Mouse (Mus musculus): ENCODE measurements at regions not wholly inside any gene's neighbourhood (a gene's known extent, or its start where the extent isn't known, plus 50 kb on each side); places are given as distances from the start of the nearest gene placed in this dataset. TPM values are rescaled to one million over a fixed set of nuclear protein-coding genes. Genes with fewer than 3 reads are reported as not detected.

- Histone ChIP-seq H3K9ac (no peak overlapping the region), H3K27me3 (replicated peaks) (no peaks in the 10 kb centered on the region), H3K27ac (no peak overlapping the region), H3K9me3 (no peaks in the 10 kb centered on the region), H3K36me3 (no peaks in the 10 kb centered on the region), H3K4me2 (no peak overlapping the region), H3K4me1 (no peaks in the 10 kb centered on the region), H3K4me3 (replicated peaks) (no peak overlapping the region)
- WGBS = 53% methylated on average over 2 of the region's 2 CpGs
- ATAC-seq (ENCODE audit: insufficient read depth, low FRiP score, low read depth) = no peak
Observed at GRCm38 (mm10) chr12:77014908-77015307, 52.9 kb upstream of the Max start.

Small RNAs in the stretch of these regions (microRNA-seq; reads per million reads assigned to microRNA genes)
- not detected for gene Gm22696
